Mouse (Mus musculus): ENCODE data around the gene Tuba1c.
A peak's percentile ranks its signal among the peaks of the same experiment; 100 is the strongest.

Gene Tuba1c

GRCm38 (mm10) chr15:98996840-98997239 lies 32.9 kb upstream of the Tuba1c start:
- no peak for DNase-seq (ENCODE audit: low spot score in 2 of 2)

DNA sequence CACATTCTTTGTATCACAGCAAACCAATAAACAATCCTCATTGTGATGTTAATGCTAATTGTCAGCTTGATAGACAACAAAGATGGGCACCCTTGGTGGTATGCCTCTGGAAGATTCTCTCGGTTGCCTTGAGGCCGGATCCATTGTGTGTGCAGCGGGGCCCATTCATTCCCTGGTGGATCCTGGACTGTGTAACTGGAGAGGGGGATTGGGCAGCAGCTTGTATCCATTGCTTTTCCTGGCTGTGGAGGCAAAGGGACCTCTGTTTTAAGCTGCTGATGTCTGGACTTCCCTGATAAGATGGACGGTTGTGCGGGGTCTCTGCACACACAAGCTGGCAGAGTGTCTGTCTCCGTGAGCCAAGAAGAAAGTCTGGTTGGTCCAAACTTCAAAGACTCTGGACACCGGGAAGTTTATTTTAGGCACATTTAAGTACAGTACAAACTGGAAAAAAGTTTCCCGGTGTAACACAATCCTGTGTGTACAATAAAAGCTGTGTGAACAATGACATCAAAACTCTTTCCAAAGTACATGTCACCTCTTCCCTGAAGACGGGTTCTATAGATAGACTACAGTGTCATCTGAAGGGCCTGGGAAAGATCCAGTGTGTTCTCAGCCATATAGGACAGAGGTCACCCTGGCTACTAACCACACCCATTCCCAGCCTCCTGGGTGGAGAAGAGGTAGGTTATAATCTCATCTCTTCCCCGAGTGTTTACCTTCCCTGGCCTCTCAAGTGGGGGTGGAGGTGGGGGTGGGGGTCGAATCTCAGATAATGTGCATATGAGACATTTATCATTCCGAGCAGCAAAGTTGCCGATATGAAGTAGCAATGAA lies 31.5 kb upstream of the Tuba1c start:
- no peak for DNase-seq (ENCODE audit: low spot score in 2 of 2)

GRCm38 (mm10) chr15:98998775-98999157 lies 30.9 kb upstream of the Tuba1c start:
- DNase-seq (ENCODE audit: low spot score in 2 of 2): no peak

GRCm38 (mm10) chr15:99000535-99001283 lies 29.0 kb upstream of the Tuba1c start:
- peak in 1 of 2 experiments; percentile 48 for DNase-seq (ENCODE audit: low spot score in 2 of 2)

GRCm38 (mm10) chr15:99001451-99001931 lies 28.2 kb upstream of the Tuba1c start:
- DNase-seq (ENCODE audit: low spot score in 2 of 2): no peak

DNA sequence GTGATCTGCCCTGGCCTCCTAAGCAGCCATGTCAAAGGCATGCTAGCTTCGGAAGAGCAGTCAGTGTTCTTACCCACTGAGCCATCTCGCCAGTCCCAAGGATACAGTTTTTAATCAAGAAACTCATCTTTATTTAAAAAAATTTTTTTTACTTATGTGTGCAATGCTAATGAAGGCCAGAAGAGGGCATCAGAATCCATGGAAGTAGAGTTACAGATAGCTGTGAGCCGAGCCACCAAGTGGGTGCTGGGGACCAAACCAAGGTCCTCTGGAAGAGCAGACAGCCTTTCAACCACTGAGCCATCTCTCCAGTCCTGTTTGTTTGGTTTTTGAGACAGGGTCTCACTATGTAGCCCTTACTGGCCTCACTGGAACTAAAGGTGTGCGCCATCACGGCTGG lies 26.1 kb upstream of the Tuba1c start:
- DNase-seq (ENCODE audit: low spot score in 2 of 2): no peak

DNA sequence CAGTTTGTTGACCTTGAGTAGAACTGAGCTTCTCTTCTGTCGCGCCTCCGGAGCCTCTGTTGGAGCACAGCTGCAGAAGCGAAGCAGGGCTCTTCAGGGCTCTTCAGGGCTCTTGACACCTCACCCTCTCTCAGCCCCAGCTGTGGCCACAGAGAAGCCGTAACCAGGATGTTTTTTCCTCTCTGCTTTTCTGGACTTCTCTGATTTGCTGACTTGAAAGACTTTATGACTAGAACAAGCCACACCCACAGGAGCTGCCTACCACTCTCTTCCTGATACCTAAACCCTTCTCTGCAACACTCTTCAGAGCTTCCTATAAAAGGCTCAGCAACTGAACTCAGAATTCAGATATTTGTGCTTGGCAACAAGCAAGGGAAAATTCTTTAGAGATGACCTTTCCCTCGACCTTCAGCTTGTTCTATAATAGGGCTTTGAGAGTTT lies 20.9 kb upstream of the Tuba1c start:
- no peak for DNase-seq (ENCODE audit: low spot score in 2 of 2)

DNA sequence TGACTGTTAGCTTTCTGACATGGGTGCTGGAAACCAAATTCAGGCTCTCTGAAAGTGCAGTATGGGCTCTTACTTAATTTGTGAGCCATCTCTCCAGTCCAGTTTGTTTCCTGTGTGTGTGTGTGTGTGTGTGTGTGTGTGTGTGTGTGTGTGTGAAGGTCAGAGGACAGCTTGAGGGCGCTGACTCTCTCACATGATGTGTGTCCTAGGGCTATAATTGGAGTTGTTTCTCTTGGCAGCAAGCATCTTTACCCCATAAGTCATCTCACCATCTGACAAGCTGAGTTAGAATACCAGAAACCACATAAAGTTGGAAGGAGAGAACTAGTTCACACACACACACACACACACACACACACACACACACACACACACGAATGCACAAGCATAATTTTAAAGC lies 18.8 kb upstream of the Tuba1c start:
- no peak for DNase-seq (ENCODE audit: low spot score in 2 of 2)

- no peak for DNase-seq (ENCODE audit: low spot score in 2 of 2)
These were observed 17.7 kb upstream of the Tuba1c start for GRCm38 (mm10) chr15:99011946-99012345.

DNA sequence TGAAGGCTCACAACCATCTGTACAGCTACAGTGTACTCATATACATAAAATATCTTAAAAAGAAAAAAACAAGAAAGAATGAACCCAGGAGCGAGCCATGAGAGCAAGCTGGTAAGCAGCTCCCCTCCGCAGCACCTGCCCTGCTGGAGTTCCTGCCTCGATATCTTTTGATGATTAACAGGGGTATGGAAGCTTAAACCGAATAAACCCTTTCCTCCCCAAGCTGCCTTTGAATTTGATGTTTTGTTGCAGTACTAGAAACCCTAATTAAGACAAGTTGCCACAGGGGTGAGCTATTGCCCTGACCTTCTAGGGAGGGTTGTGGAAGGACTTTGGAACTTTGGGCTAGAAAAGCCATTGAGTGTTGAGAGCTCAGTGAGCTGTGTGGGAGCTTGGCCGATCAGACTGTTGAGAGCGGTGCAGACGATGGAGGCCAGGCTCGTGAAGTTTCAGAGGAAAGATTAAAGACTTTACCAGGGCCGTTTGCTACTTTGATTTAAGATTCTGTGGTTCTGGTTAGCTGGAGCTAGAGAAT lies 15.1 kb upstream of the Tuba1c start:
- DNase-seq (ENCODE audit: low spot score in 2 of 2): no peak

DNA sequence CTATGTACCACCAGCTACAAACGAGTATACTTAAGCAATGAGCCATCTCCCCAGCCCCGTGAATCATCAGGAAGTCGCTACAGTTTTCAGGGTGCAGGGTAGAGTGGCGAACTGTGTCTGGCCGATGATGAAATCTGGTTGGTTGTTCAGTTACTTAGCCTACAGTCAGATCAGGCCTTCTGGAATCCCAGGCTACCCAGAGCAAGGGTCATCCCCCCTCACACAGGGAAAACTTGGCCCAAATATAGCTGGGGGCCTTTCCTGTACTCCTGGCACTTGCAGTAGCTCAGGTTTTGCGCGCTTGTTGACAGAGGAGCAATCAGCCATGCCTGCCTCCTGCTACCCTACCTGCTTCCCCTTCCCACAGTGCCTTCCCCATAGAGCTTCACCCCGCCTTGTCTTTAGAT lies 12.3 kb upstream of the Tuba1c start:
- no peak for DNase-seq (ENCODE audit: low spot score in 2 of 2)

- no peak for DNase-seq (ENCODE audit: low spot score in 2 of 2)
These were observed 11.7 kb upstream of the Tuba1c start for GRCm38 (mm10) chr15:99017986-99018385.

- DNase-seq (ENCODE audit: low spot score in 2 of 2): no peak
These were observed 11.1 kb upstream of the Tuba1c start for GRCm38 (mm10) chr15:99018630-99019029.

DNA sequence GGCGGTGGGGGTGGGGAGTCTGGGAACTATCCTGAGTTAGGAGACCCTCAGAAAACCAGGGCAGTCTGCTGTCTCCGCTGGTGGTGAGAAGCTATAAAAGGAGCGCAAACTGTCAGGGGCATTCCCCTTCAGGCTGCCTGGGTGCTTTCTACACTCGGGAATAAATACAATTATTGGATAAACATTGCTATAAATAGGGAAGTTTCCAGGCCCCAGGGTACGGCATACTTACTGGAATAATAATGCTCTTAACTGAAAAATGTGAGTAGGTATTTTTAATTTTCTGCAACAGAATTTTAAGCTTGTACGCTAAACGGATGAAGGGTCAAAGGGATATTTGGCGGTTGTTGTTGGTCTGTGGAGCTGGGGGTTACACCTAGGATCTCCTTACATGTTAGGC lies 10.3 kb upstream of the Tuba1c start:
- DNase-seq (ENCODE audit: low spot score in 2 of 2): no peak

DNA sequence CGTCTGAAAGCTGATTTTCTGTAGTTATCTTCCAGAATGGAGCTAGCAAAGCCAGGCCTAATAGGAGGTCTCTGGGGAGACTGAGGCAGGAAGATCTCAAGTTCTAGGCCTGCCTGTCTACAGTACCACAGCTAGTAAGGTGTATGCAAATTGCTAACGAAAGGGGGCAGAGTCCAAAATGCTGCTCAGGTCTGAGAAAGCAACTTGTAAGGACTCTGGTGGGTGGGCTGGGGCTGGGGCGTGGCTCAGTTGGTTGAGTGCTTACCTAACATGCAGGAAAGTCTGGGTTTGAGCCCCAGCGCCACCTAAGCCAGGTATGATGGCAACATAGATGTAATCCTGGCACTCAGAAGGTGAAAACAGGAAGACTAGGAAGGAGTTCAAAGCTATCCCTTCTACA lies 9.5 kb upstream of the Tuba1c start:
- no peak for DNase-seq (ENCODE audit: low spot score in 2 of 2)

GRCm38 (mm10) chr15:99021255-99021654 lies 8.4 kb upstream of the Tuba1c start:
- no peak for DNase-seq (ENCODE audit: low spot score in 2 of 2)

- DNase-seq (ENCODE audit: low spot score in 2 of 2): peak; percentile 64 to 80
These were observed 4.9 kb upstream of the Tuba1c start for GRCm38 (mm10) chr15:99024668-99025314.

- DNase-seq (ENCODE audit: low spot score in 2 of 2): no peak
These were observed 4.3 kb upstream of the Tuba1c start for GRCm38 (mm10) chr15:99025414-99025813.

DNA sequence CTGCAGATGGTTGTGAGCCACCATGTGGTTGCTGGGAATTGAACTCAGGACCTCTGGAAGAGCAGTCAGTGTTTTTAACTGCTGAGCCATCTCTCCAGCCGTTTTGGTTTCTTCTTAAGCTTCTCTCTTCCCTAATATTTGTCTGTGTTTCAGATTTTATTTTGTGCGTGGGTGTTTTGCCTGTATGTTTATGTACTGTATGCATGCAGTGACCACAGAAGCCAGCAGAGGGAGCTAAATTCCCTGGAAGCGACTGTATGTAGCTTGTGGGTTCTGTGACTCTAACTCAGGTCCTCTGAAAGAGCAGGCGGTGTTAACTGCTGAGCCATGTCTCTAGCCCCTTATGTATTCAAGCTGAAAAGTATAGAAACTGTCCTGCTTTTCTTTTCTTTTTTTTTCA lies 3.4 kb upstream of the Tuba1c start:
- DNase-seq (ENCODE audit: low spot score in 2 of 2): peak in 1 of 2 experiments; percentile 52

GRCm38 (mm10) chr15:99027116-99027515 lies 2.6 kb upstream of the Tuba1c start:
- DNase-seq (ENCODE audit: low spot score in 2 of 2): no peak

GRCm38 (mm10) chr15:99028874-99029458 lies 725 bp upstream of the Tuba1c start:
- DNase-seq (ENCODE audit: low spot score in 2 of 2): no peak
